Mouse (Mus musculus) layer of hippocampus, adult 11-12 months (tissue): ENCODE data around the gene Glis2.
"Not testable (repeated sequence)": the region's sequence is repeated elsewhere in the genome, so short reads cannot be mapped to it uniquely, and the experiment has no call there.

Experiments
- DNase-seq: peaks from one replicate; pipeline ENCODE4 v3.0.0; 2022; ENCODE audit warnings: low spot score

The Glis2 gene

DNA sequence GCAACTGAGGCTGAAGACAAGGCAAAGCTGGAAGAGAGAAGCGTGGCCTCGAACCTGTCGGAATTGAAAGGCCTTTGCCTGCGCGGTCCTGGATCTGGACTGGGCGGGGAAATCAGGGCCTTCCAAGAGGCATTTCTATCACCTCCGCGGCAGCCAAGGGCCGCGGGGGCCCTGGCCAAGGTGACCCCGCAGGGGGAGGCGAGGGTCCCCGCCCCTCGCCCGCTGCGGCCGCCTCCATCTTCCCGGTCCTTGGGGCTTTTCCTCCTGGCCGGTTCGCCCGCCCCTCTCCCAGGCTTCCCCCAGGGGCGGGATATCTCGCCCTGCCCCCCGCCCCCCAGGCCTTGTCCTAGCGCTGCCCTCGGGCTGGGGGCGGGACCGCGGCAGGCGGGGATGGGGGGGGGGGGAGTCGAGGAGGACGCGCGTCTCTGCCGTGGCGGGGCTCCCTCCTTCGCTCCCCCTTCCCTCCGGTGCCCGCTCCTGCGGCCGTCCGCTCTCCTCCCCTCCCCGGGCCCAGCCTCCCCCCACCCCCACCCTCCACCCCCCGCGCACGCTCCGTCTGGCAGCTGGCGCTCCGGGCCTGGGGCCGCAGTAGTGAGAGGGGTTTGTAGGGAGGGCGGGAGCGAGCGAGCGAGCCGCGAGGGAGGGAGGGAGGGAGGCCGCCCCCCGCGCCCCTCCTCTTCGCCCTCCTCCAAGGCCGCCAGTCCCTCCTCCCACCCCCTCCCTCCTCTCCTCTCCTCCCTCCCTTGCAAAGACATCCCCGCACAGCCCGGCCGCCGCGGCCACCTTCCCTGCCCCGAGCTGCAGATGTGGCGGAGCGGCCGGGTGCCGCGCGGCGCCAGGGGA is at the start of gene Glis2:
Gene Glis2, plus strand, starts transcription at position 743 of the 843 bp plus-strand sequence.
- DNase-seq = no peak

DNA sequence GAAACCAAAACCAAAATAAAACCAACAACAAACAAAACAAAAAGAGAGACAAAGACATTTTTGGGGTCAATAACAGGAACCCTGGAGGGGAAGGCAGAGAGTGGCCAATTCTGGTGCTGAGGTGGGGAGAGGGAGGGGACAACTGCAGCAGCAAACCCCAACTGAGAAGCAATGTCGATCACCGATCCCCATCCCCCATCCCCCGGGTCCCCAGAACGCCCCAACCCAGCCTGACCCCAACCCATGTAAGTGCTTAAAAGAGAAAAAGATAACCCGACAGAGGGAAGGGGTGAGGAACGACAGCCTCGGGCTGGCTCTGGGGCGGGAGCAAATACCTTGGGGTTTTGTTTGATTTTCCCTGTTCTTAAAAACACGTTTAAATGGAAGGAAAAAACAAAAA is 49.7 kb upstream of the Glis2 start:
- no peak for DNase-seq

- DNase-seq = no peak
These were observed 47.7 kb upstream of the Glis2 start for GRCm38 (mm10) chr16:4546838-4547237.

GRCm38 (mm10) chr16:4547611-4548010 is 46.9 kb upstream of the Glis2 start:
- DNase-seq = no peak

DNA sequence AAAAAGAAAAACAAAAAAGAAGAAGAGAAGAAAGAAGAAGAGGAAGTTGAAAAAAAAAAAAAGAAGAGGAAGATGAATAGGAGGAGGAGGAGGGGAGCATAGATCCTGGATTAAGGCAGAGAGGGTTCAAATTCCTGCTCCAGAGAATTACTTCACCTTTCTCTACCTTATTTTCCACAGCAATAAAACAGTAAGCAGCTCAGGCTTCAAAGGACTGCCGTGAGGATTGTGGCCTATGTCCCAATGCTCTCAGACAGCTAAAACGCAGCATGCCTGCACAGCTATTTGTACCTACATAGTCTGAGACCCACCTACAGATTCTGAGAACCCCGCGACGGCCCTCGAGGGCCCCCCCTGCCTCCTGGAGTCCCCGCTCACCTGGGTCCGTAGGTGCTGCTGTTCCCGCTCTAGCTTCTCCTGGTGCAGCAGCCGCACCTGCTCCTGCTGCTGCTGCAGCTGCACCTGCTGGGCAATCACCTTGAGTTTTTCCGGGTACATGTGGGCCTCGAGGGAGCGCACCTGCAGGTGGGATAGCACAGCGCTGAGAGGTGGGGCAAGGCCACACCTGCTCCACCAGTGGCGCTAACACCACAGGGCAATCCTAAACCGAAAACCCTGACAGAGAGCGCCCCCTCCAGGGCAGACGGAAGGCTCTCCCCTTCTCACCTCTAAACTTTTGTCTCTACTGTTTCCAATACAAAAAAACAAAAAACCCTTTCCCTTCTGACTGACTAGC is 45.4 kb upstream of the Glis2 start:
- no peak for DNase-seq

DNA sequence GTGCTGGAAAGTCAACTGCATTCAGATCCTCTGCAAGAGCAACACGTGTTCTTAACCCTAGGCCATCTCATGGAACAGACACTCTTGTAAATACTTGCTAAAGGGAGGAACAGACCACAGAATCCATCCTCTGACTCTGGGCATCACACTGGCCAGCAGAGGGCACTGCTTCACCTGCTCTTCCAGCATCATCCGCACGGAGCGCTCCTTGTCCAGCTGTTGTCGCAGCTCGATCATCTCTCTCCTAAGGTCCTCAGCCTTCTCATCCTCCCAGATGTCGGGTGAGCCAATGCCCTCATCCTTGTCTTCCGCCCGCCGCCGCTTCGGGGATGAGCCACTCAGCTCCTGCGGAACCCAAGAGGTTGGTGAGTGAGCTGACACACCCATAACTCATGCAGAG is 43.5 kb upstream of the Glis2 start:
- peak; percentile 70 for DNase-seq

DNA sequence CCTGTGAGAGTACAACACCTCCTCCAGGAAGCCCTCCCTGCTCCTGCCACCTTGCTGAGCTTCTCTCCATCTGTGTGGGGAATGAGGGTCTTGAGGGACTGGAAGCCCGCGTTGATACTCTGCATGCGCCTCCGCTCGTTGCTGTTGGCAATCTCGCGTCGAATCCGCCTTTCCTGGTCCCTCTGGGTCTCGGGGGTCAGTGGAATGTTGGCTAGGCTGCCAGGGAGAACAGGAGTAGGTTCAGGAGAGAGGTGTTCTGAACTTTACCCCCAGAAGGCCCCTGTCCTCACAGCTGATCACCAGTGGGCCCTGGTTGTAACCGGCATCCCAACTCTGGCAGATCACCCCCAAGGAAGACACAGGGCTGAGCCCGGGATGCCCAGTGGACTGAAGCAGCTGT is 42.6 kb upstream of the Glis2 start:
- DNase-seq = no peak

GRCm38 (mm10) chr16:4552829-4553550 is 41.5 kb upstream of the Glis2 start:
- no peak for DNase-seq

DNA sequence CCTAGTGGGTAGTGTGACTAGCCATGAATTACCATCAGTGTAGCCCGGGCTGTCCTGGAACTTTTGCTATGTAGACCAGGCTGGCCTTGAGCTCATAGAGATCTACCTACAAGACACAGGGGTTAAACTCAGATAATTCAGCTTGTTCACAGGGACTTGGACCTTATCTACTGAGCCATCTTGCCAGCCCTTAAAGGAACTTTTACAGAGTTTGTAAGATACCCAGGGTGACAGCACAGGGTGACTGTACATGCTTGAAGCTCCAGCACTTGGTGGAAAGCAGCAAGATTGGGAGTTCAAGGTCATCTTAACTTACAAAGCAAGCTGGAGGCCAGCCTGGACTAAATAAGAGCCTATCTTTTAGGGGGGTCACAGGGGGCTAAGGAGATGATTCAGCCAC is 39.0 kb upstream of the Glis2 start:
- no peak for DNase-seq

DNA sequence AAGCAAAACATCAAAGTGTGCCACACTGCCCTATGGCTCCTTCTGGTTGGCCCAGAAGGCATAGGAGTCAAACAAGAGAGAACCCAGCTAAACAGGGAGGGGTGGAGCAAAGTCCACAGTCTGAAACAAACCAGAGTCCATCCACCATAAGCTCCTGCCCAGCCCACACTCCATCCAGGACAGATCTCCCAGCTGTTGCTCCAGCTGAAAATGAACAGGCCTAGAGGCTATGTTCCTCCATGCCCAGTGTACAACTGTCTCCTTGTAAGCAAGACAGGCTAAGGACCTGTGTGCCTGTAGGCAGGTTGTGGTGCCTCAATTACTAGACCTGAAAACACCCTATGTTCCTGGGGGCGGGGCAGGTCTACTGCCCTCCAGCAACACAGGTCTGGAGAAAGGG is 37.4 kb upstream of the Glis2 start:
- no peak for DNase-seq

DNA sequence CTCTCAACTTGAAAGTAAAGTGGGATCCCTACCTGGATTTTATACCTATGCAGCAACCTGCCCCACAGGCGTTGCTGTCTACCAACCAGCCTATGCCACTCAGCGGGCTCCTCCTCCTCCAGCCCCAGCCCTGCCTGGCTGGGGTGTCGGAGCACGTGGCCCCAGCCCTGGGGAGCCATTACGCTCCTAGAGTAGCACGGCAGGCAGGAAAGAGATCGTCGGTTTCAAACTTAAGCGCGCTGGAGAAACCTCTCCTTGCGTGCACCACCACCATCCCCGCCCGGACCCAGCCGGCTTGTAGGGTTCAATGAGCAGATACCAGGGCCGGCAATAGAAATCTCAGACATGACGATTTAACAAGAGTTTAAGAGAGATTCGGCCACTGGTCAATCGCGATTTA is 36.6 kb upstream of the Glis2 start:
- DNase-seq = peak; percentile 62

GRCm38 (mm10) chr16:4558384-4558979 is 36.0 kb upstream of the Glis2 start:
- peak; percentile 93 for DNase-seq

DNA sequence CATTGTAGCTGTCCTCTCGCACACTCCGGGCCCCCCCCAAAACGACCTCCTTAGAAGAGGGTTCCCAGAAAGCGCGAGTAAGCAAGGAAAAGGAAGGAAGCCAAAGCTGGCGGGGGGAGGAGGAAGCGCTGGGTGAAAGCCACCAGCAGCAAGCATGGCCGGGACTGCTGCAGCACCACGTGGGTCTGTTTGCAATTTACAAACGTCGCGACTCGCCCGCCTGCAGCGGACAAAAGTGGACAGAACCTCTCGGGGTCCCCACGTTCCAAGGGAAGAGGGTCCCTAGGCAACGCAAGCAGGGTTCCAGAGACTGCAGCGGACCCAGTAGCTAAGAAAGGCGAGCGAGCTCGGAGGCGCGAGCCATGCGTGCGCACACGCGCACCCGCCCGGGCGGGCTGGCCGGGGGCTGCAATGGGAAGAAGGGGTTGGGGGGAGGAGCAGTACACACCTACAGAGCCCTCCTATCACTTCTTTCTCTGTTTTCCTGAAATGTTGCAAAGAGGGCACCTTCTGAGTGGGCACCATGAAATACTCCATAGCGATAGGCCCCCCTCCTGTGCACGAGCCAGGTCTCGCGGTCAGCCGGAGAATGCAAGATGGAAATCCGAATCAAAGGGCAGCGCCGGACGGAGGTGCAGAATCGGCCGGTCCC is 35.4 kb upstream of the Glis2 start:
- DNase-seq = peak; percentile 73

DNA sequence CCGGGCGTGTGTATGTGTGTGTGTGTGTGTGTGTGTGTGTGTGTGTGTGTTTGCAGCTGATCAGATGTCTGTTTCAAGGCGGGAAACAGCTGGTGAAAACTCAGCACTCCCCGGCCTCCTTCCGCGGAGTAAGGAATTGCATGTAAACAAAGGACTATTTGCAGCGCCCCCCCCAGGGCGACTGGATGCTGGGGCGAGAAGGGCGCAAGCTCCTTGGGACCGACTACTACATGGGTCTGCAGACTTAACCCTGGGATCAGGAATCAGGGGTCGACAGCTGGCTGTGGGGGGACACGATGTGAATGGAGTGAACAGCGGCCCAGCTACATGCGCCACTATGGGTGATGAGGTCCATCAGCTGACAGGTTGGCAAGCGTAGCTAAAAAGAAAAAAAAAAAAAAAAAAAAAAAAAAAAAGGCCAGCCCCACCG is 34.8 kb upstream of the Glis2 start, which contains the start of gene Tfap4:
Gene Tfap4, minus strand, starts transcription at position 140 of the 430 bp plus-strand sequence.
- DNase-seq = peak; percentile 91

- DNase-seq = peak; percentile 69
These were observed 34.2 kb upstream of the Glis2 start for GRCm38 (mm10) chr16:4560145-4560952.

GRCm38 (mm10) chr16:4567912-4568311 is 26.6 kb upstream of the Glis2 start:
- DNase-seq = peak; percentile 82

- DNase-seq = no peak
These were observed 23.8 kb upstream of the Glis2 start for GRCm38 (mm10) chr16:4570737-4571136.

GRCm38 (mm10) chr16:4576038-4576437 is 18.5 kb upstream of the Glis2 start:
- no peak for DNase-seq

GRCm38 (mm10) chr16:4576873-4577272 is 17.6 kb upstream of the Glis2 start:
- DNase-seq = no peak

DNA sequence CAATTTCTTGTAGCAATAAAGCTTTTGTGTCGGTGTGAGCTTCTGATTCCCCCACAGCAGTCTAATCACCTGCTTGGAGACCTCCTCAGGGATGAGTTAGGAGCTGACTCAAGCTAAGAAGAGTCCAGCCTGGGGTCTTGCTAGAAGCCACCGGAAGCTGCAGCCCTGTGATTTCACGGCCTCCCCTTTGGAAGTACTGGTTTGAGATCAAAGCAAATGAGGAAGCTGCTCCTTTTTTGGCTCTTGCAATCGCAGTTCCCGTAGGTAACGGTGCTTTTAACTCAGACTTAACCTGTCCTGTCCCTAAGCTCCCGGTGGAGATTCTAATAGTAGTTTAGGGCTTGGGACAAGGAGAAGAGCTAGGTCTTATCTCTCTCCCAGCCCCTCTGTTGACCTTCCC is 15.9 kb upstream of the Glis2 start:
- DNase-seq = no peak

- not testable (repeated sequence) for DNase-seq
These were observed 13.3 kb upstream of the Glis2 start for GRCm38 (mm10) chr16:4581179-4581578.
